Mouse (Mus musculus) heart, postnatal 0 days (tissue): ENCODE results near the gene Colec11.

Experiments
- CTCF ChIP-seq: IDR thresholded peaks from 2 replicates; pipeline ENCODE4 v1.5.1; 2016; ENCODE audit warnings: antibody characterized with exemption, control low read depth, low read depth
- EP300 ChIP-seq: IDR thresholded peaks from 2 replicates; pipeline ENCODE4 v1.6.1; 2016; ENCODE audit warnings: antibody characterized with exemption, low read depth

DNA sequence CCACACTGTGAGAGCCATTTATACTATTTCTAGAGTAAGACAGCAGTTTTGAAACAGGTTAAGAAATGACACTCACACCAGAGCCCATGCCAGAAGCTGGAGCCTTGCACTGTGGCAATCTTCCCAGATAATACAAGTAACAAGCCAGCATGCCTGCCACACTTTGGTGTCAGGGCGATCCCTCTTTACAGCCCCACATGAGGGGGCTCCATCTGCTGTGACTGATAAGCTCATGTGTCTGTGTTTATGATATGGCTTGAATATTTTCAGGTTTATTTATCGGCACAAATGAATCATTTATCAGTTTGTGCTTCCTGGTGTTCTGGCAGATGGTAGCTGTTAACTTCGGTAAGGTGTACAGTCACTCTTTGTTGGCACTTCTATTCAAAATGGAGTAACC lies 45.0 kb downstream of the Colec11 start:
- TF ChIP-seq CTCF, result no peak
- no peak for TF ChIP-seq EP300
